Mouse (Mus musculus) cortical plate, adult 2 months (tissue): ENCODE results near the gene Gm13090.

Experiments used
- CTCF ChIP-seq: fragments of 200-500 bp; IDR thresholded peaks from 2 replicates; pipeline ENCODE4 v1.5.1; 2011; ENCODE audit warnings: mild to moderate bottlenecking, control low read depth, low read length; ENCODE audit not compliant: insufficient read depth; ENCODE audit errors: extremely low read depth
- POLR2A ChIP-seq: fragments of 200-500 bp; IDR thresholded peaks from 2 replicates; pipeline ENCODE4 v1.6.1; 2011; ENCODE audit warnings: mild to moderate bottlenecking, low read length, control low read depth; ENCODE audit not compliant: insufficient read depth; ENCODE audit errors: extremely low read depth

- TF ChIP-seq CTCF (no peak), POLR2A (no peak)
These were observed 29.5 kb downstream of the Gm13090 start for GRCm38 (mm10) chr4:151118883-151119282.
